Mouse (Mus musculus) lung, embryonic 15.5 days (tissue): Measurements from ENCODE around the gene Mitf. TPM values are rescaled to one million over a fixed set of nuclear protein-coding genes. Genes with fewer than 3 reads are reported as not detected.

Experiments used
- ATAC-seq: fragments of 200-750 bp; cut with Nextera tagmentation; 2 replicates; pipeline ENCODE4 v1.8.0; 2017; ENCODE audit warnings: moderate number of reproducible peaks, borderline replicate concordance; ENCODE audit not compliant: low FRiP score, low TSS enrichment; ENCODE audit errors: extremely low read depth
- H3K27ac ChIP-seq: fragments of 300-500 bp; sonication (generic); 2 replicates; pipeline ENCODE4 v1.5.1; 2015; ENCODE audit warnings: moderate library complexity, mild to moderate bottlenecking, inconsistent platforms
- H3K27me3 ChIP-seq: fragments of 300-500 bp; sonication (generic); 2 replicates; pipeline ENCODE4 v1.6.1; 2015; ENCODE audit warnings: inconsistent platforms
- H3K36me3 ChIP-seq: fragments of 300-500 bp; sonication (generic); 2 replicates; pipeline ENCODE4 v1.6.1; 2015; ENCODE audit warnings: inconsistent platforms
- H3K4me1 ChIP-seq: fragments of 300-500 bp; sonication (generic); 2 replicates; pipeline ENCODE4 v1.6.1; 2015; ENCODE audit warnings: inconsistent platforms
- H3K4me2 ChIP-seq: fragments of 300-500 bp; sonication (generic); 2 replicates; pipeline ENCODE4 v1.6.1; 2015; ENCODE audit warnings: inconsistent platforms, mild to moderate bottlenecking, moderate library complexity
- H3K4me3 ChIP-seq: fragments of 300-500 bp; sonication (generic); 2 replicates; pipeline ENCODE4 v1.5.1; 2015; ENCODE audit warnings: mild to moderate bottlenecking, inconsistent platforms
- H3K9ac ChIP-seq: fragments of 300-500 bp; sonication (generic); 2 replicates; pipeline ENCODE4 v1.6.1; 2015; ENCODE audit warnings: inconsistent platforms
- H3K9me3 ChIP-seq: fragments of 300-500 bp; sonication (generic); 2 replicates; pipeline ENCODE4 v1.6.1; 2016; ENCODE audit warnings: inconsistent platforms
- WGBS: fragments of 180-500 bp; shearing (Covaris S2); methylation state at CpG from one replicate; pipeline ENCODE4 v1.1.7; 2015; 5-methylcytosine and 5-hydroxymethylcytosine counted together
- polyA plus RNA-seq: library from polyadenylated mRNA; unstranded; fragments of >200 nt; fragmentation: Nextera tagmentation; extraction: Ambion mirVana; gene quantifications from 2 replicates; pipeline ENCODE4 v1.2.1, GENCODE M21; 2015

The Mitf gene
- polyA plus RNA-seq, 1 experiment from 2014 or later, result 1.9 TPM

DNA sequence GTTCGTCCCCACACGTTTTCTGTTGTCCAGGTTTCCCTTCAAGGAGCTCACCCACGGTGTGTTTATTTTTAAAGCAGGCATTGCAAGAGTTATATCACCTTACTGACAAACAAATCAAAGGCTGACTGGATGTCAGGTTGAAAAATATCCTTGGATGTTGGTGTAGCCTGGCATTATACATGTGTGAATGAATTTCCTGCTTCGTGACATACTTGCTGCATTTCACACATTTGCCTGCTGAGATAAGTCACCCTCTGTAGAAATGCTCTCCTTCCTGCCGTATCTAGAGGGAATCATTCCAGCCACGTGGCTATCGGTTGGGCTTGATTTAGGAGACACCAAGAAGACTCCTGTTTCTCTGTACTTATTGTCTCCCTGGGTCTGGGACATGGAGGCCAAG is 17.2 kb upstream of the Mitf start:
- Histone ChIP-seq H3K4me2 (no peak overlapping the region), H3K27ac (no peak overlapping the region), H3K4me3 (no peak overlapping the region), H3K36me3 (no peaks in the 10 kb centered on the region), H3K9me3 (no peaks in the 10 kb centered on the region), H3K9ac (no peak overlapping the region), H3K27me3 (no peaks in the 10 kb centered on the region), H3K4me1 (no peaks in the 10 kb centered on the region)
- ATAC-seq, result no peak
- 46% methylated on average over 7 of the region's 7 CpGs for WGBS

DNA sequence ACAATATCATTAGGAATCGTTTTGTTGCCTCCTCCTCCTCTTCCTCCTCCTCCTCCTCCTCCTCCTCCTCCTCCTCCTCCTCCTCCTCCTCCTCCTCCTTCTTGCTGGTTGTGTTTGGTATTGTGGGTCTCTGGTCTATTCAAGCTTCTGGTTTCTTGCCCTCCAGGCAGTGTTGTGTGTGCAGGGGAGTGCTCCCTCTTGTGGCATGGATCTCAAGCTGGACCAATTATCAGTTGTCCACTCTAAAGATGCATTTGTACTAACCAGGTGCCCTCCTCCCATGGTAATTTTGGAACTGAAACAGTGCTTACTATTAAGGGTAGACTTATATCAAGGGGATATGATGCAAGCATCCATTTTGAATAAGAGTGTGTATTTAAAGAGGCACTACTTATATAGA is 14.7 kb upstream of the Mitf start:
- Histone ChIP-seq H3K36me3 (no peaks in the 10 kb centered on the region), H3K27me3 (no peaks in the 10 kb centered on the region), H3K4me2 (no peak overlapping the region), H3K4me3 (no peak overlapping the region), H3K9me3 (no peaks in the 10 kb centered on the region), H3K9ac (no peak overlapping the region), H3K4me1 (no peaks in the 10 kb centered on the region), H3K27ac (no peak overlapping the region)
- ATAC-seq, result no peak
- 80% methylated on average over 1 of the region's 1 CpGs for WGBS

DNA sequence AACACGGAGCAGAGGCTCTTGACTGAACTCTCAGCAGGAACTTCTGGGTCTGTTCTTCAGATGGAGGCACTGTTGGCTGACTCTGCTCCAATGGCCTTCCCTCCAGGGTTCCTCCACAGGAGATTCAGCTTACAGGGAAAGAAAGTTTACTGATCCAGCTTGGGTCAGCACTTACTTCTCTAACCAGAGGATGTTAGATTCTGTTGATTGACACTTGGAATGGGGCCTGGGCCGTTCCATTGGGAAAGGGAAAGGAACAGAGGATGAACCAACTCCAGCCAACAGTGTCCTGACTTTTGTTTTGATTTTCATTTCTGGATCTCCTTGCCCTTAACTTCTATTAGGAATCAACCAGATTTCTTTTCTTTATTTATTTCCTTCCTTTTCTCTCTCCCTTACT is 11.7 kb upstream of the Mitf start:
- 49% methylated on average over 2 of the region's 2 CpGs for WGBS
- no peaks in the 10 kb centered on the region for H3K27me3 ChIP-seq

DNA sequence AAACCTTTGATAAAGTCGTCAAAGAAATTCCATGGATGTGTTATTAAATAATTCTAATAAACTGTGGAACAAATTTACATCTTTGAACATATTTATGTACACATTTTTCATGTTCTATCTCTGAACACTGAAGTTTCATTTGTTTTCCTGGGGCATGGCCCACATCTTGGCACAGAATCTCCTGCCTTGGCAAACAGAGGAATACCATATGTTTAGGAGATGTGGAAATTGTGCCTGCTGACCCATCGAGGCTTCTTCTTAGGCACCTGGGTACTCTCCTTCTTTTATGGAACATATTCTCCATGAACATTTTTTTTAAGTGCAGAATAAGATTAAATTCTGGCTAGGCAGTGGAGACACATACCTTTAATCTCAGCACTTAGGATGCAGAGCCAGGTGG is 6.2 kb upstream of the Mitf start:
- H3K36me3 ChIP-seq, result no peaks in the 10 kb centered on the region
- no peaks in the 10 kb centered on the region for H3K9me3 ChIP-seq
- WGBS, result 37% methylated on average over 2 of the region's 2 CpGs
- H3K4me3 ChIP-seq, result no peak overlapping the region
- no peaks in the 10 kb centered on the region for H3K4me1 ChIP-seq
- H3K4me2 ChIP-seq, result no peak overlapping the region
- no peak overlapping the region for H3K27ac ChIP-seq
- no peak overlapping the region for H3K9ac ChIP-seq
- H3K27me3 ChIP-seq, result no peaks in the 10 kb centered on the region
- no peak for ATAC-seq

More for the DNA sequence above, 11.7 kb upstream of the Mitf start:
- Histone ChIP-seq H3K36me3 (no peaks in the 10 kb centered on the region), H3K9me3 (no peaks in the 10 kb centered on the region), H3K9ac (no peak overlapping the region), H3K4me1 (no peaks in the 10 kb centered on the region), H3K27ac (no peak overlapping the region), H3K4me3 (no peak overlapping the region), H3K4me2 (no peak overlapping the region)
- no peak for ATAC-seq

DNA sequence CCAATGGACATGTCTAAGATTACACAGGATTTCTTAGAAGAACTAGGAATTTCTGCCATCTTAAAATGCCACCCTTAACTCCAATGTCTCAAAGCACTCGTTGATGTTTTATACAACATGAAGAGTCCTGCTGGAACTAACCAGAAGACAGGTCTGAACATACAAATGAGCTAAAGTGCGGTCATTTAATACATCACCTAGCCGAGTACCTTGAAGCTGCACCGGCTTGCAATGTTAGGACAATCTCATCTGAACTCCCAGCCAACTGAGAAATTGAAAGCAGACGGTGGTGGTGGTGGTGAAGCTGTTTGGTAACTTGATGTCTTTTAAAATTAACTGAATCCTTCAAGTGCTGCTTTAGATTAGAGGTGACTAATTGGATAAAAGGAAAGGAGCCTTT is 801 bp upstream of the Mitf start:
- H3K4me2 ChIP-seq, result peak overlapping the region; percentile 92
- peak overlapping the region; percentile 67 for H3K4me3 ChIP-seq
- no peaks in the 10 kb centered on the region for H3K36me3 ChIP-seq
- ATAC-seq, result no peak
- H3K4me1 ChIP-seq, result peaks cover 3% of the 10 kb centered on the region; the same call in 1 of the 2 replicates
- no peaks in the 10 kb centered on the region for H3K9me3 ChIP-seq
- H3K9ac ChIP-seq, result peak overlapping the region; percentile 37; the same call in 1 of the 2 replicates
- no peak overlapping the region for H3K27ac ChIP-seq
- H3K27me3 ChIP-seq, result peaks cover 5% of the 10 kb centered on the region; the same call in 1 of the 2 replicates
- 47% methylated on average over 5 of the region's 5 CpGs for WGBS

DNA sequence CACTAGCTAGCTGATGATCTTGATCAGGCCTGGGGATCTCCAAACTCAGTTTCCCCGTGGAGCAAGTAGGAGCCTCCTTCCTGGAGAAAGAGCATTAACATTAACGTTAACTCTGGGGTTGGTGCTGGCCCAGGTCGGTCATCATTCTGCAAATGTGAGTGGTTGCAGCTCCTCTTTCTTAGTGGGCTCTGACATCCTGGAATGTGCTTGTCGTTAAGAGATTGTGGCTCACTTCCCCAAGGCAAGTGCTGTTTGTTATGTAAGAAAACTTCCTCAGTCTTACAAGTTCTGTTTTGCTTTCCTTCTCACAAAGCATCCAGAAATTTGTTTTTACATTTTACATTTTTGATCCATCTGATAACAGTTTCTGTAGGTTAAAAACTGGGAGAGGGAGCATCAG is 7.3 kb downstream of the Mitf start:
- H3K9ac ChIP-seq, result no peak overlapping the region
- no peak overlapping the region for H3K4me3 ChIP-seq
- no peak for ATAC-seq
- no peak overlapping the region for H3K27ac ChIP-seq
- WGBS, result 52% methylated on average over 4 of the region's 4 CpGs
- H3K27me3 ChIP-seq, result no peaks in the 10 kb centered on the region
- no peaks in the 10 kb centered on the region for H3K4me1 ChIP-seq
- H3K9me3 ChIP-seq, result no peaks in the 10 kb centered on the region
- H3K4me2 ChIP-seq, result no peak overlapping the region
- no peaks in the 10 kb centered on the region for H3K36me3 ChIP-seq

DNA sequence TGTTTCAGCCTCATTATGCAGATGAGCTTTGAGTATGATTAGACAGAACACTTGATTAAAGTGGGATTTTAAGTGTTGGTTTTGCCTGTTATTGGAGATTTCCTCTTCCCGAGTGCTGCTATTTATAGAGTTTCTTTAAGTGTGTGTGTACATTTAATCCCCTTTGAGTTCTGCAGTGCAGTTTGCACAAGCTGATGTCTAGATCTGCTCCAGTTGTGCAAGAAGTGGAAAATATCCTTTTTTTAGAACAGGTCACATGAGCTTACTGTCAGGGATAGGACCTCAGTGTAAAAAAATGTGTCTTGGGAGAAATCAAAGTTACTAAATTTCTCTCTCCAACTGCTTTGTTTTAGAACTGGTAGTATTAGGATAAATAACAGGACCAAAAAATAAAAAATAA is 8.9 kb downstream of the Mitf start:
- no peaks in the 10 kb centered on the region for H3K9me3 ChIP-seq
- no peak overlapping the region for H3K4me2 ChIP-seq
- H3K27ac ChIP-seq, result no peak overlapping the region
- WGBS, result 29% methylated on average over 1 of the region's 1 CpGs
- no peak overlapping the region for H3K9ac ChIP-seq
- no peak overlapping the region for H3K4me3 ChIP-seq
- no peak for ATAC-seq
- no peaks in the 10 kb centered on the region for H3K27me3 ChIP-seq
- no peaks in the 10 kb centered on the region for H3K36me3 ChIP-seq
- H3K4me1 ChIP-seq, result no peaks in the 10 kb centered on the region

DNA sequence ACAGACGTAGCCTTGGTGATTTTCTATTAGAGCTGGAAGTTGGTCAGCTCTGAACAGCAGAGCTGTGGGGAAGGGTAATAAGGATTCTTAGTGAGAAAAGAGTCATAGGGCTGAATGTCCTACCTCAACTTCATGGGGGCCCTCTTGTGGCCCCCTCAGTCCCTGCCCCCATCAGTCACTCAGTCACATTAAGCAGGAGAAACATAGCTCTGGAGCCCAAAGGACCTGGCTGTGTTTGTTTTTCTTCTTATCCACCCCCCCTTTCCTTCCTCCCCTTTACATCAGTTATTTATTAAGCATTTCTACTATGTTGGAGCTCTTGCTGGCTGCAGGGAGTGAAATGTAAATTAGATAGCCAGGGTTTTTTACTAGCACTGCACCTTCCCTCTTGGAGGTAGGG is 10.0 kb downstream of the Mitf start:
- no peaks in the 10 kb centered on the region for H3K9me3 ChIP-seq
- H3K36me3 ChIP-seq, result no peaks in the 10 kb centered on the region
- no peak overlapping the region for H3K4me2 ChIP-seq
- H3K9ac ChIP-seq, result no peak overlapping the region
- H3K27me3 ChIP-seq, result no peaks in the 10 kb centered on the region
- WGBS, result 52% methylated on average over 1 of the region's 1 CpGs
- no peak for ATAC-seq
- H3K27ac ChIP-seq, result no peak overlapping the region
- H3K4me1 ChIP-seq, result no peaks in the 10 kb centered on the region
- H3K4me3 ChIP-seq, result no peak overlapping the region

DNA sequence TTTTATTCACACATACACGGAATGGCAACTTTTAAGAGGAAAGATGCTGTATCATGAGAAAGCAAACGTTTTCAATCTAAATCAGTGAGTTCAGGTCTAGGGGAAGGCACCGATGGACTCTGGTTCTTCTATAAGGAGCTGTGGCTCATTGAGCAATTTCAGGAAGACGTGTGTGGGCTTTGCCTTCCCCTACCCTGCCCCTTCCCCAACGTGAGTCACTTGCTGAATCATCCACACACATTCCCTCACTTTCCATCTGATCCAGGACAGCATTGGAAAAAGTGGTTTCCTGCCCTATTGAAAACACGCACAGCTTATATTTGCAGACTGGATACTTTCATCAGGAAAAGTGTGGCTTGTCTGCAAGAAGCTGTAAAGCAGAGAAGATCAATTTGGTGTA is 11.3 kb downstream of the Mitf start:
- H3K4me2 ChIP-seq, result no peak overlapping the region
- WGBS, result 44% methylated on average over 6 of the region's 6 CpGs
- no peaks in the 10 kb centered on the region for H3K36me3 ChIP-seq
- no peak for ATAC-seq
- no peaks in the 10 kb centered on the region for H3K9me3 ChIP-seq
- H3K27me3 ChIP-seq, result no peaks in the 10 kb centered on the region
- no peak overlapping the region for H3K9ac ChIP-seq
- no peaks in the 10 kb centered on the region for H3K4me1 ChIP-seq
- H3K27ac ChIP-seq, result no peak overlapping the region
- H3K4me3 ChIP-seq, result no peak overlapping the region

DNA sequence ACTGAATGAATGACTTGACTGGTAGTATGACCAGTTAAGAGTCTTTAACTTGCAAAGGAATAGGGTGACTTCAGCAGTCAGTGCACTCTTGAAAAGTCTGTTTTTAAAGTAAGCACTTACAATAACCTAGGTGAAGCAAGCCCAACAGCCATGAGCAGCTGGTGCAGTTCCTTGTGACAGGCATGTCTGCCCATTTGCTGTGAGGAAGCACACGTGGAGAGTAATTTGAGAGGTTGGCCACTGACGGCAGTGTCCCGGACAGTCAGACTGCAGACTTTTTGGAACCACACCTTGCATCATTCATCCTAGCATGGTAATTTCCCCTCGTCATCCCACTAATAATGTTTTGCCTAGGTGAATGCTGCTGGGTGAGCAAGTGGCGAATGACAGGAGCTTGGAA is 12.1 kb downstream of the Mitf start:
- H3K9me3 ChIP-seq, result no peaks in the 10 kb centered on the region
- H3K4me1 ChIP-seq, result no peaks in the 10 kb centered on the region
- no peak for ATAC-seq
- 53% methylated on average over 5 of the region's 5 CpGs for WGBS
- no peak overlapping the region for H3K27ac ChIP-seq
- H3K9ac ChIP-seq, result no peak overlapping the region
- H3K4me2 ChIP-seq, result no peak overlapping the region
- H3K36me3 ChIP-seq, result no peaks in the 10 kb centered on the region
- no peaks in the 10 kb centered on the region for H3K27me3 ChIP-seq
- H3K4me3 ChIP-seq, result no peak overlapping the region

DNA sequence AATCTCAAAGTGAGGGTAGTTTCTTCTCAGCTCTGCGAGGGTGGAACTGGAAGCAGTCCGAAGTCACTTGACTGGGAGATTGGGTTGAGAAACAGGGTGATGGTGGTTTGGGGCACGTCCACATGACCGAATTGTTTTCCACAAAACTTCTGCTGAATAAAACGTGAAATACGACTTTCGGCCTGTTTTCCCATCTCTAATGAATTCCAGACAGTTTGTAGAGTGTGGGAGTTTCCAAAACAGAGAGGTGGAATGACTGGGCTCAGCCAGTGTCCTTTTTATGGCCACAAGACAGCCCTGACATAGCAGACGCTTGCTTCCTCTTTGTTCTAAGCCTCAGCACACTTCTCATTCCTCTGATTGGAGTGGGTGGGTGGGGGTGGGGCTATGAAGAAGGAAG is 13.7 kb downstream of the Mitf start:
- Histone ChIP-seq H3K4me1 (no peaks in the 10 kb centered on the region), H3K9ac (no peak overlapping the region), H3K4me3 (no peak overlapping the region), H3K27me3 (no peaks in the 10 kb centered on the region), H3K27ac (no peak overlapping the region), H3K4me2 (no peak overlapping the region), H3K9me3 (no peaks in the 10 kb centered on the region), H3K36me3 (no peaks in the 10 kb centered on the region)
- 80% methylated on average over 8 of the region's 8 CpGs for WGBS
- no peak for ATAC-seq

DNA sequence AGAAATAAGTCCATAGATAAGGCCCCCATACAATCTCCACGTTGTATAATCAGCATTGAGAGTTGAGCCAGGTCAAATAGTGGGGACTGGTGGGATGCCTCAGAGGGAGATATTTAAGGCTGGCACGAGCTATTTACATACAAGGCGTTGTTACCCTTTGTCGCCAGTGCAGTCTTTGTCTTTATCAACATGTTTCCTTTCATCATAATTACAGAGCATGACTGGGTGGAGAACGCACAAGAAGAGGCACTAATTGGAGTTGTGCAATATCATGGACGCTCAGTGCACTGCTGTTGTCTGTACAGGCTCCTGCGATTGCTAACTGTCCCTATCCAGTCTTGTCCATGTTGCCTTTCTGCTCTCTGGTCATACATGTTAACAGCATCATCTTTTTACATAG is 15.0 kb downstream of the Mitf start:
- H3K36me3 ChIP-seq, result no peaks in the 10 kb centered on the region
- no peak overlapping the region for H3K9ac ChIP-seq
- no peaks in the 10 kb centered on the region for H3K9me3 ChIP-seq
- no peak overlapping the region for H3K4me2 ChIP-seq
- WGBS, result 80% methylated on average over 7 of the region's 7 CpGs
- H3K4me3 ChIP-seq, result no peak overlapping the region
- ATAC-seq, result no peak
- no peaks in the 10 kb centered on the region for H3K27me3 ChIP-seq
- H3K27ac ChIP-seq, result no peak overlapping the region
- H3K4me1 ChIP-seq, result no peaks in the 10 kb centered on the region

DNA sequence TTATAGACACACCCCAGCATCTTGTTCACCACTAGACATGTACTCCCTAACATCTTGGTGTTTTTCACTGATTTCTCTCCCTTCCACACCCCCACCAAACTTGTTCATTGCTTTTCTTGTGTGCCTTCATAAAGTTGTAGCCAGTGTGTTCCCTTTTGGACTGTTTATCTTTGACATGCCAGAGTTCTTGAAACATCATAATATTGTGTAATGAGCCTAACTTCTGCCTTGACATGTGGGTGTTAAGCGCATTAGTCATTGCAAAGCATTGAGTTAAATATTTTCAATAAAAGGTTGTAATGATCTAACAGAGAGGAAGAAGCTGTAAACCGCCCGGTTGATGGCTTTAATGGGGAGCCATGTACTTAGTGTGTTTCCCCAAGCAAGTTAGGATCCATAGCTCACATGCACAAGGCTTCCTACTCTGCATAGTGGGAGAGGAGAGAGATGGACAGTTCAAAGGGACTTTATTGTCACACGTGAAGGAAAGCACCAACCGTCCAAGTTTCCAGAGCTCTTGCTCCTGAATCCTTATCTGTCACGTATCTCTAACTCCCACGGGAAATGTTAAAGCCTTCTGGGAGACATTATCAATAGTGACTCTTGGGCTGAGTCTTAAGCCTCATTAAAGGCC is 19.9 kb downstream of the Mitf start:
- ATAC-seq, result no peak
- 79% methylated on average over 7 of the region's 7 CpGs for WGBS
- H3K27me3 ChIP-seq, result no peaks in the 10 kb centered on the region

More for the DNA sequence above, 19.9 kb downstream of the Mitf start:
- Histone ChIP-seq H3K9me3 (no peaks in the 10 kb centered on the region), H3K27ac (no peak overlapping the region), H3K36me3 (no peaks in the 10 kb centered on the region), H3K4me3 (no peak overlapping the region), H3K4me2 (no peak overlapping the region), H3K9ac (no peak overlapping the region), H3K4me1 (no peaks in the 10 kb centered on the region)
